Mouse (Mus musculus) kidney, embryonic 14.5 days (tissue): ENCODE measurements around the gene Ubox5. TPM values are rescaled to one million over a fixed set of nuclear protein-coding genes. Genes with fewer than 3 reads are reported as not detected.
"Not testable (repeated sequence)": the region's sequence is repeated elsewhere in the genome, so short reads cannot be mapped to it uniquely, and the experiment has no call there.

Experiments used
- ATAC-seq: fragments of 200-750 bp; cut with Nextera tagmentation; 2 replicates; pipeline ENCODE4 v1.8.0; 2017; ENCODE audit warnings: moderate number of reproducible peaks, mild to moderate bottlenecking, moderate TSS enrichment, moderate library complexity; ENCODE audit not compliant: low FRiP score, low TSS enrichment
- H3K27ac ChIP-seq: fragments of 300-500 bp; sonication (generic); 2 replicates; pipeline ENCODE4 v1.5.1; 2014; ENCODE audit warnings: low read depth, mild to moderate bottlenecking, low read length, moderate library complexity, mixed read lengths
- H3K27me3 ChIP-seq: fragments of 300-500 bp; sonication (generic); 2 replicates; pipeline ENCODE4 v1.6.1; 2014; ENCODE audit warnings: mild to moderate bottlenecking, low read length; ENCODE audit not compliant: control insufficient read depth, insufficient read depth
- H3K36me3 ChIP-seq: fragments of 300-500 bp; sonication (generic); 2 replicates; pipeline ENCODE4 v1.6.1; 2014; ENCODE audit warnings: low read length, mixed read lengths; ENCODE audit not compliant: control insufficient read depth, insufficient read depth
- H3K4me1 ChIP-seq: fragments of 300-500 bp; sonication (generic); 2 replicates; pipeline ENCODE4 v1.6.1; 2014; ENCODE audit warnings: low read length, mixed read lengths; ENCODE audit not compliant: control insufficient read depth, insufficient read depth
- H3K4me2 ChIP-seq: fragments of 300-500 bp; sonication (generic); replicated peaks from 2 replicates; pipeline ENCODE4 v1.6.1; 2014; ENCODE audit warnings: low read depth, mild to moderate bottlenecking, low read length
- H3K4me3 ChIP-seq: fragments of 300-500 bp; sonication (generic); 2 replicates; pipeline ENCODE4 v1.5.1; 2014; ENCODE audit warnings: mild to moderate bottlenecking, low read length
- H3K9ac ChIP-seq: fragments of 300-500 bp; sonication (generic); 2 replicates; pipeline ENCODE4 v1.6.1; 2014; ENCODE audit warnings: low read depth, mild to moderate bottlenecking, low read length, moderate library complexity
- H3K9me3 ChIP-seq: fragments of 300-500 bp; sonication (generic); 2 replicates; pipeline ENCODE4 v1.6.1; 2016; ENCODE audit warnings: low read length; ENCODE audit not compliant: control insufficient read depth
- WGBS: fragments of 180-500 bp; shearing (Covaris S2); extraction: QIAGEN DNeasy Blood & Tissue Kit; methylation state at CpG from one replicate; pipeline ENCODE4 v1.1.7; 2014; 5-methylcytosine and 5-hydroxymethylcytosine counted together
- polyA plus RNA-seq: library from polyadenylated mRNA; unstranded; fragments of >200 nt; fragmentation: Nextera tagmentation; extraction: Ambion mirVana; gene quantifications from 2 replicates; pipeline ENCODE4 v1.2.1, GENCODE M21; 2014

Gene Ubox5
- polyA plus RNA-seq, 1 experiment from 2014 or later = 16.2 TPM

GRCm38 (mm10) chr2:130577021-130577420 lies 52.8 kb downstream of the Ubox5 start:
- WGBS = 2% methylated on average over 9 of the region's 9 CpGs
- Histone ChIP-seq H3K36me3 (no peaks in the 10 kb centered on the region), H3K27me3 (peaks cover 65% of the 10 kb centered on the region), H3K4me2 (peak overlapping the region; percentile 35; the same call in 1 of the 2 replicates), H3K4me3 (peak overlapping the region; percentile 35), H3K27ac (no peak overlapping the region), H3K9me3 (no peaks in the 10 kb centered on the region; the same call in 1 of the 2 replicates), H3K9ac (no peak overlapping the region), H3K4me1 (peaks cover 12% of the 10 kb centered on the region; the same call in 1 of the 2 replicates)
- no peak for ATAC-seq

DNA sequence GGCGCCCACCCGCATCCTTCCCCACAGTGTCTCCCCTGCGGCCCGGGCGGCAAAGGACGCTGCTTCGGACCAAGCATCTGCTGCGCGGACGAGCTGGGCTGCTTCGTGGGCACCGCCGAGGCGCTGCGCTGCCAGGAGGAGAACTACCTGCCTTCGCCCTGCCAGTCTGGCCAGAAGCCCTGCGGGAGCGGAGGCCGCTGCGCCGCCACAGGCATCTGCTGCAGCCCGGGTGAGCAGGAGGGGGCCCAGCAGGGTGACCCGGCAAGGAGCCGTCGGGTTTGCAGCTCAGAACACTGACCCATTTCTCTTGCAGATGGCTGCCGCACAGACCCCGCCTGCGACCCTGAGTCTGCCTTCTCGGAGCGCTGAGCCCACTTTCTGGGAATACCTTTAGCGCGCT lies 53.3 kb downstream of the Ubox5 start:
- H3K9me3 ChIP-seq, H3K27ac ChIP-seq, H3K36me3 ChIP-seq, ATAC-seq: not testable (repeated sequence)
- Histone ChIP-seq H3K9ac (peak overlapping the region; percentile 23; the same call in 1 of the 2 replicates), H3K27me3 (peaks cover 60% of the 10 kb centered on the region), H3K4me1 (peaks cover 12% of the 10 kb centered on the region; the same call in 1 of the 2 replicates), H3K4me3 (peak overlapping the region; percentile 35), H3K4me2 (peak overlapping the region; percentile 35)
- under 1% methylated on average over 18 of the region's 32 CpGs for WGBS

DNA sequence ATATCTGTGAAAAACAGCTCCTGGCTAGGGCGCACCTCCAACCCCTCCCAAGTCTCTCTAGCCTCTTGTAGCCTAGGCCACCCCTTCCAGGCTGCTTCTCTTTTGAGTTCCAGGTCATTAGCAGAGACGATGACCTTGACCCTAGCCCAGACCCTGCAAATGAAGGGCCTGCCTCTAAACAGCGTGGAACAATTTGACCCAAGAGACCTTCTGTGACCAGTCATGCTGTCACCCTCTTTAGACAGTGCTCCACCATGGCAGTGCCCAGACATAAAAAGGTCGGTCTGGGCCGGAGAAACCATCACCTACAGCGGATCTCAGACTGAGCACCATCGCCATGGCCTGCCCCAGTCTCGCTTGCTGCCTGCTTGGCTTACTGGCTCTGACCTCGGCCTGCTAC lies 54.0 kb downstream of the Ubox5 start, which contains the start of gene Oxt:
TSS of gene Oxt (plus strand) at position 301 of the 400 bp plus-strand sequence.
- H3K9ac ChIP-seq = peak within 1 kb of the TSS; percentile 23; the same call in 1 of the 2 replicates
- H3K27me3 ChIP-seq = peaks cover 53% of the 10 kb centered on the region
- no peak within 1 kb of the TSS for H3K27ac ChIP-seq
- ATAC-seq = 0 out of 2 replicates have a peak, but pooled peaks have one; percentile 6
- WGBS = 37% methylated on average over 9 of the region's 9 CpGs
- H3K9me3 ChIP-seq = no peaks in the 10 kb centered on the region; the same call in 1 of the 2 replicates
- peaks cover 11% of the 10 kb centered on the region; the same call in 1 of the 2 replicates for H3K4me1 ChIP-seq
- H3K36me3 ChIP-seq = no peaks in the 10 kb centered on the region
- H3K4me2 ChIP-seq = peak within 1 kb of the TSS; percentile 35
- H3K4me3 ChIP-seq = peak within 1 kb of the TSS; percentile 35

GRCm38 (mm10) chr2:130574960-130575359 lies 54.9 kb downstream of the Ubox5 start:
- H3K4me3 ChIP-seq = no peak overlapping the region
- H3K9me3 ChIP-seq = no peaks in the 10 kb centered on the region; the same call in 1 of the 2 replicates
- no peaks in the 10 kb centered on the region for H3K36me3 ChIP-seq
- no peak for ATAC-seq
- no peak overlapping the region for H3K9ac ChIP-seq
- peaks cover 45% of the 10 kb centered on the region for H3K27me3 ChIP-seq
- no peak overlapping the region for H3K4me2 ChIP-seq
- H3K4me1 ChIP-seq = 0 out of 2 replicates have a peak, but pooled peaks cover 3% of the 10 kb centered on the region
- H3K27ac ChIP-seq = no peak overlapping the region
- 84% methylated on average over 5 of the region's 5 CpGs for WGBS

DNA sequence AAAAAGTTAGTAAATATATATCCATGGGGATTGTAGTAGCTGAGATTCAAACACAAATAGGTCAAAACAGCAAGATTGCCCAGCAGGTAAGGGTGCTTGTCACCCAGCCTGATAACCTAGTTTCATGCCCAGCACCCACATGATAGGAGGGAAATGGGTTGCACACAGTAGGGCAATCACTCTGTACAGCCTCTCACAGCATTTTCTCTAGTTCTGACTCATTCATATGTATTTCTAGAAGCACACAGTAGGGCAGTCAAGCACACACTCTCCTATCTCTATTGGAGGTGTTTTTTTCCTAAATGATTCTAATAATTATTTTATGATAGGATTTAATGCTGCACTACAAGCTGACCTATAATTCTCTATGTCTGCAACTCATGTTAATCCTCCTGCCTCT lies 59.9 kb downstream of the Ubox5 start:
- Histone ChIP-seq H3K27ac (no peak overlapping the region), H3K27me3 (no peaks in the 10 kb centered on the region), H3K4me3 (no peak overlapping the region), H3K36me3 (peaks cover 19% of the 10 kb centered on the region), H3K4me2 (no peak overlapping the region), H3K9me3 (no peaks in the 10 kb centered on the region), H3K4me1 (no peaks in the 10 kb centered on the region), H3K9ac (no peak overlapping the region)
- ATAC-seq = no peak

DNA sequence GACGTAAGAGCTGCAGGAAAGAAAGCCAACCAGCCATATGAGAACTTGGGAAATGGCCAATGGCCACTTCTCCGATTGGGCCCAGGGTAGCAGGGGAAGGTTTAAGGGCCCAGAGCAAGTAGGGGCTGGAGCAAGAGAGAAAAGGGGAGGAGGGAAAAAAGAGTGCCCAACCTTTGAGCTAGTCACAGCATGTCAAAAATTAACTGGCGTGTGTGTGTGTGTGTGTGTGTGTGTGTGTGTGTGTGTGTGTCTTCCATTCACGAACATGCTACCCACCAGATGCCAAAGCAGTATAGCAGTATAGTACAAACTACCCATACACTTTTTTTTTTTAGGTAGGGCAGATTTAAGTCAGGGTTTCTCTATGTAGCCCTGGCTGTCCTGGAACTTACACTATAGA lies 60.9 kb downstream of the Ubox5 start:
- H3K27me3 ChIP-seq = no peaks in the 10 kb centered on the region
- H3K9me3 ChIP-seq = no peaks in the 10 kb centered on the region
- H3K4me2 ChIP-seq = no peak overlapping the region
- peaks cover 20% of the 10 kb centered on the region for H3K36me3 ChIP-seq
- peaks cover 5% of the 10 kb centered on the region for H3K4me1 ChIP-seq
- H3K27ac ChIP-seq = no peak overlapping the region
- H3K4me3 ChIP-seq = no peak overlapping the region
- ATAC-seq = no peak
- 79% methylated on average over 4 of the region's 4 CpGs for WGBS
- H3K9ac ChIP-seq = no peak overlapping the region

GRCm38 (mm10) chr2:130564983-130565382 lies 64.9 kb downstream of the Ubox5 start:
- no peak overlapping the region for H3K27ac ChIP-seq
- H3K36me3 ChIP-seq = peaks cover 20% of the 10 kb centered on the region
- peaks cover 11% of the 10 kb centered on the region for H3K4me1 ChIP-seq
- H3K4me3 ChIP-seq = peak overlapping the region; percentile 97; the same call in 1 of the 2 replicates
- no peak for ATAC-seq
- peak overlapping the region; percentile 69; the same call in 1 of the 2 replicates for H3K4me2 ChIP-seq
- peak overlapping the region; percentile 88; the same call in 1 of the 2 replicates for H3K9ac ChIP-seq
- H3K27me3 ChIP-seq = no peaks in the 10 kb centered on the region
- no peaks in the 10 kb centered on the region for H3K9me3 ChIP-seq
- WGBS = 89% methylated on average over 8 of the region's 8 CpGs

DNA sequence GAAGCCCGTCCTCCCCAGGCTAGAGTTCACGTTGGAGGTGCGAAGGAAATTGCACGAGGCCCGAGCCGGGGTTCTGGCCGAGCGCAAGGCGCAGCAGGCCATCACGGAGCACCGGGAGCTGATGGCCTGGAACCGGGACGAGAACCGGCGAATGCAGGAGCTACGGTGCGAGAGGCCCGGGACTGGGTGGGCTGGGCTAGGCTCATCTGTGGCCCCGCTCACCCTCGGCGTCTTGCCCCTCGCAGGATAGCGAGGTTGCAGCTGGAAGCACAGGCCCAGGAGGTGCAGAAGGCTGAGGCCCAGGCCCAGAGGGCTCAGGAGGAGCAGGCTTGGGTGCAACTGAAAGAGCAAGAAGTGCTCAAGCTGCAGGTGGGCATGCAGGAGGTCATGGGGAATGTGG lies 65.8 kb downstream of the Ubox5 start:
- H3K9me3 ChIP-seq = no peaks in the 10 kb centered on the region
- WGBS = under 1% methylated on average over 23 of the region's 23 CpGs
- H3K4me3 ChIP-seq = peak overlapping the region; percentile 97
- peaks cover 20% of the 10 kb centered on the region for H3K36me3 ChIP-seq
- ATAC-seq = peak; percentile 37
- H3K4me2 ChIP-seq = peak overlapping the region; percentile 69
- H3K27ac ChIP-seq = no peak overlapping the region
- H3K4me1 ChIP-seq = peaks cover 11% of the 10 kb centered on the region
- H3K27me3 ChIP-seq = no peaks in the 10 kb centered on the region
- peak overlapping the region; percentile 88 for H3K9ac ChIP-seq

GRCm38 (mm10) chr2:130563212-130564055 lies 66.4 kb downstream of the Ubox5 start, which contains the start of gene Mrps26:
TSS of gene Mrps26 (plus strand) at chr2:130563742.
- ATAC-seq = peak; percentile 99
- Histone ChIP-seq H3K27ac (peak within 1 kb of the TSS; percentile 55; the same call in 1 of the 2 replicates), H3K27me3 (no peaks in the 10 kb centered on the region), H3K36me3 (peaks cover 20% of the 10 kb centered on the region), H3K4me2 (peak within 1 kb of the TSS; percentile 69), H3K9me3 (no peaks in the 10 kb centered on the region), H3K4me3 (peak within 1 kb of the TSS; percentile 97), H3K9ac (peak within 1 kb of the TSS; percentile 88), H3K4me1 (peaks cover 11% of the 10 kb centered on the region)
- WGBS = 2% methylated on average over 60 of the region's 61 CpGs
